Mouse (Mus musculus): ENCODE data around the gene Hectd3. TPM values are rescaled to one million over a fixed set of nuclear protein-coding genes. Genes with fewer than 3 reads are reported as not detected.

Hectd3 gene
- 19.5 and 21.5 TPM in 2 replicates for polyA plus RNA-seq (2015; fragmentation: Nextera tagmentation; extraction: Ambion mirVana)

DNA sequence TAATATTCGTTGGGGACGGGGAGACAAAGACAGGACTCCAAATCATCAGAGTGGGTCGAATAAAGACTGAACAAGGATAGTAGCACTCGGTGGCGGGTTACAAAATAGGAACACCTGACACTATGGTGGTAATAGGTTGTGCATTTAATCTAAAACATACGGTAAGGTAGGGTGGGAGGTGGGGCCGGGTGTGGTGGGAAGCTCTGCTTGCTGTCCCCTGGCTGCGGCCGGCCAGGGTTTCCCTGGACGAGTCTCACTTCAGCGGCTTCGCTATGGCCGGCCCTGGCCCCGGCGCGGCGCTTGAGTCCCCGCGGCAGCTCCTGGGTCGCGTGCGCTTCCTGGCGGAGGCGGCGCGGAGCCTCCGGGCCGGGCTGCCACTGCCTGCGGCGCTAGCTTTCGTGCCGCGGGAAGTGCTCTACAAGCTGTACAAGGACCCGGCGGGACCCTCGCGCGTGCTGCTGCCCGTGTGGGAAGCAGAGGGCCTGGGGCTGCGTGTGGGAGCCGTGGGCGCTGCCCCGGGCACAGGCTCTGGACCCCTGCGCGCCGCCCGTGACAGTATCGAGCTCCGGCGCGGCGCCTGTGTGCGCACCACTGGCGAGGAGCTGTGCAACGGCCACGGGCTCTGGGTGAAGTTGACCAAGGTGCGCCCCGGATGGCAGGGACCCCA lies at the start of gene Hectd3:
Gene Hectd3 (plus strand): TSS at position 187 of the 667 bp plus-strand sequence.
- Histone ChIP-seq H3K27ac (peak within 1 kb of the TSS; percentile 92), H3K4me1 (replicated peaks) (peaks cover 29% of the 10 kb centered on the region), H3K4me3 (peak within 1 kb of the TSS; percentile 98), H3K9ac (peak within 1 kb of the TSS; percentile 91), H3K4me2 (peak within 1 kb of the TSS; percentile 96), H3K27me3 (no peaks in the 10 kb centered on the region), H3K36me3 (peaks cover 33% of the 10 kb centered on the region), H3K9me3 (no peaks in the 10 kb centered on the region)
- ATAC-seq (ENCODE audit: low FRiP score), result peak; percentile 57
- WGBS, result under 1% methylated on average over 58 of the region's 58 CpGs

- H3K4me3 ChIP-seq, result no peak overlapping the region
- H3K9ac ChIP-seq, result no peak overlapping the region
- 0 out of 2 replicates have a peak, but pooled peaks cover 3% of the 10 kb centered on the region for H3K36me3 ChIP-seq
- no peaks in the 10 kb centered on the region for H3K27me3 ChIP-seq
- WGBS, result 34% methylated on average over 1 of the region's 1 CpGs
- H3K4me1 ChIP-seq (replicated peaks), result no peaks in the 10 kb centered on the region
- H3K27ac ChIP-seq, result no peak overlapping the region
- peaks cover 4% of the 10 kb centered on the region; the same call in 1 of the 2 replicates for H3K9me3 ChIP-seq
- H3K4me2 ChIP-seq, result no peak overlapping the region
- no peak for ATAC-seq (ENCODE audit: low FRiP score)
Observed at GRCm38 (mm10) chr4:116951642-116952041, 43.5 kb upstream of the Hectd3 start.

GRCm38 (mm10) chr4:116954951-116955350 lies 40.2 kb upstream of the Hectd3 start:
- ATAC-seq (ENCODE audit: low FRiP score), result no peak
- H3K9me3 ChIP-seq, result no peaks in the 10 kb centered on the region
- H3K4me2 ChIP-seq, result no peak overlapping the region
- H3K36me3 ChIP-seq, result peaks cover 9% of the 10 kb centered on the region; the same call in 1 of the 2 replicates
- H3K9ac ChIP-seq, result no peak overlapping the region
- WGBS, result 86% methylated on average over 7 of the region's 7 CpGs
- H3K27ac ChIP-seq, result no peak overlapping the region
- no peaks in the 10 kb centered on the region for H3K4me1 ChIP-seq (replicated peaks)
- no peaks in the 10 kb centered on the region for H3K27me3 ChIP-seq
- no peak overlapping the region for H3K4me3 ChIP-seq

DNA sequence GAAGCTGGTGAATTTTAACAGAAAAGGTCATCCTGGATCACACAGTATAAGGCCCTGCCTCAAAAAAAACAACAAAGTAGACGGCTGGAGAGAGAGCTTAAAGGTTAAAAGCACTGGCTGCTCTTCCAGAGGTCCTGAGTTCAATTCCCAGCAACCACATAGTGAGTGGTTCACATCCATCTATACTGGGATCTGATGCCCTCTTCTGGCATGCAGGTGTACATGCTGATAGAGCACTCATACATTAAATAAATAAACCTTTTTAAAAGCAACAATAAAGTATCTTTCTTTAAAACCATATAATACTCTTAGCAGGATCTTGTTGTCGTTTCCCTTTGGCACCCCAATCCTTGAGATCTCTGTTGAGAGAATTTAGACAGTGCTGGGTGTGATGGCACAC lies 18.6 kb upstream of the Hectd3 start:
- Histone ChIP-seq H3K4me1 (replicated peaks) (no peaks in the 10 kb centered on the region), H3K4me3 (no peak overlapping the region), H3K27me3 (no peaks in the 10 kb centered on the region), H3K27ac (no peak overlapping the region), H3K9me3 (no peaks in the 10 kb centered on the region), H3K4me2 (no peak overlapping the region), H3K9ac (no peak overlapping the region), H3K36me3 (peaks cover 70% of the 10 kb centered on the region)
- ATAC-seq (ENCODE audit: low FRiP score), result no peak
- 74% methylated on average over 2 of the region's 2 CpGs for WGBS

- no peak for ATAC-seq (ENCODE audit: low FRiP score)
Observed at GRCm38 (mm10) chr4:116985681-116986080, 9.4 kb upstream of the Hectd3 start.

GRCm38 (mm10) chr4:116986400-116987121 lies 8.6 kb upstream of the Hectd3 start:
- H3K27me3 ChIP-seq, result no peaks in the 10 kb centered on the region
- 0 out of 2 replicates have a peak overlapping the region, but pooled peaks have one; percentile 32 for H3K27ac ChIP-seq
- peaks cover 60% of the 10 kb centered on the region for H3K36me3 ChIP-seq
- H3K4me1 ChIP-seq (replicated peaks), result no peaks in the 10 kb centered on the region
- peak; percentile 61 for ATAC-seq (ENCODE audit: low FRiP score)
- no peak overlapping the region for H3K4me2 ChIP-seq
- no peak overlapping the region for H3K9ac ChIP-seq
- no peak overlapping the region for H3K4me3 ChIP-seq
- H3K9me3 ChIP-seq, result no peaks in the 10 kb centered on the region
- 66% methylated on average over 17 of the region's 17 CpGs for WGBS

More at GRCm38 (mm10) chr4:116985681-116986080, 9.4 kb upstream of the Hectd3 start:
- H3K36me3 ChIP-seq, result peaks cover 69% of the 10 kb centered on the region
- 93% methylated on average over 7 of the region's 7 CpGs for WGBS
- H3K27me3 ChIP-seq, result no peaks in the 10 kb centered on the region
- no peaks in the 10 kb centered on the region for H3K4me1 ChIP-seq (replicated peaks)
- H3K9ac ChIP-seq, result 0 out of 2 replicates have a peak overlapping the region, but pooled peaks have one; percentile 8
- H3K9me3 ChIP-seq, result no peaks in the 10 kb centered on the region
- H3K4me2 ChIP-seq, result no peak overlapping the region
- H3K27ac ChIP-seq, result no peak overlapping the region
- H3K4me3 ChIP-seq, result no peak overlapping the region

GRCm38 (mm10) chr4:116987122-116987456 lies 8.0 kb upstream of the Hectd3 start:
- no peak overlapping the region for H3K4me2 ChIP-seq
- 71% methylated on average over 5 of the region's 5 CpGs for WGBS
- peaks cover 56% of the 10 kb centered on the region for H3K36me3 ChIP-seq

GRCm38 (mm10) chr4:116989731-116990130 lies 5.4 kb upstream of the Hectd3 start:
- Histone ChIP-seq H3K27me3 (no peaks in the 10 kb centered on the region), H3K4me2 (no peak overlapping the region), H3K27ac (no peak overlapping the region), H3K4me3 (no peak overlapping the region), H3K4me1 (replicated peaks) (peaks cover 14% of the 10 kb centered on the region), H3K9ac (no peak overlapping the region), H3K36me3 (peaks cover 52% of the 10 kb centered on the region), H3K9me3 (no peaks in the 10 kb centered on the region)
- 68% methylated on average over 6 of the region's 6 CpGs for WGBS
- no peak for ATAC-seq (ENCODE audit: low FRiP score)

More at GRCm38 (mm10) chr4:116987122-116987456, 8.0 kb upstream of the Hectd3 start:
- no peak for ATAC-seq (ENCODE audit: low FRiP score)
- Histone ChIP-seq H3K9ac (no peak overlapping the region), H3K27ac (no peak overlapping the region), H3K27me3 (no peaks in the 10 kb centered on the region), H3K9me3 (no peaks in the 10 kb centered on the region), H3K4me1 (replicated peaks) (no peaks in the 10 kb centered on the region), H3K4me3 (no peak overlapping the region)

DNA sequence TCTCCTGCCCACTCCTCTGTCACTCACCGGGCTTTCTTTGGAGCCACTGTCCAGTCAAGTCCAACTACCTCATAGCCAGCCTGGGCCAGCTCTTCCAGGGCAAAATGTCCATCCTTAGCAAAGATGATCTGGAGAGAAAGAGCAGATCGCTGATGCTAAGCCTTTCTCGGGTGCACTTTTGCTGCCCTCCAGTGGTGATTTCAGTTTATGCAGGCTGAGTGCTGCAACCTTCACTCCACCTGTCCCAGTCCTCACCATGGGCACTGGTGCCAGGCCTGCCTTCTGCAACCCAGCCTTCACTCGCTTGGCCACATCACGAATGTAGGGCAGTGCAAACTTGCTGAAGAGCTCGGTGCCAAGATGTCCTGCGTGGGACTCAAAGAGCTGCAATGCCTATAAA lies 3.8 kb upstream of the Hectd3 start:
- WGBS, result 13% methylated on average over 7 of the region's 7 CpGs
- H3K9ac ChIP-seq, result no peak overlapping the region

GRCm38 (mm10) chr4:116993672-116994621 lies 1.2 kb upstream of the Hectd3 start, which contains the start of gene Urod:
Gene Urod (minus strand): TSS chr4:116994413.
- peaks cover 29% of the 10 kb centered on the region for H3K4me1 ChIP-seq (replicated peaks)
- peaks cover 31% of the 10 kb centered on the region for H3K36me3 ChIP-seq
- 2% methylated on average over 38 of the region's 38 CpGs for WGBS
- H3K27ac ChIP-seq, result peak within 1 kb of the TSS; percentile 92
- ATAC-seq (ENCODE audit: low FRiP score), result peak; percentile 88
- no peaks in the 10 kb centered on the region for H3K27me3 ChIP-seq
- peak within 1 kb of the TSS; percentile 98 for H3K4me3 ChIP-seq
- peak within 1 kb of the TSS; percentile 91 for H3K9ac ChIP-seq
- peak within 1 kb of the TSS; percentile 96 for H3K4me2 ChIP-seq
- no peaks in the 10 kb centered on the region for H3K9me3 ChIP-seq

More for the DNA sequence above, 3.8 kb upstream of the Hectd3 start:
- no peak for ATAC-seq (ENCODE audit: low FRiP score)
- Histone ChIP-seq H3K9me3 (no peaks in the 10 kb centered on the region), H3K36me3 (peaks cover 38% of the 10 kb centered on the region), H3K27ac (peak overlapping the region; percentile 42; the same call in 1 of the 2 replicates), H3K4me3 (no peak overlapping the region), H3K4me1 (replicated peaks) (peaks cover 24% of the 10 kb centered on the region), H3K27me3 (no peaks in the 10 kb centered on the region), H3K4me2 (no peak overlapping the region)

GRCm38 (mm10) chr4:116995798-116996135 lies 650 bp downstream of the Hectd3 start:
- under 1% methylated on average over 16 of the region's 16 CpGs for WGBS
- no peaks in the 10 kb centered on the region for H3K9me3 ChIP-seq
- ATAC-seq (ENCODE audit: low FRiP score), result peak; percentile 22; the same call in 1 of the 2 replicates
- H3K4me3 ChIP-seq, result peak overlapping the region; percentile 98
- H3K36me3 ChIP-seq, result peaks cover 35% of the 10 kb centered on the region
- peak overlapping the region; percentile 91 for H3K9ac ChIP-seq
- H3K27me3 ChIP-seq, result no peaks in the 10 kb centered on the region
- peak overlapping the region; percentile 96 for H3K4me2 ChIP-seq
- H3K4me1 ChIP-seq (replicated peaks), result peaks cover 29% of the 10 kb centered on the region
- peak overlapping the region; percentile 92 for H3K27ac ChIP-seq

All from hindbrain, embryonic 13.5 days (tissue).